Mouse (Mus musculus): ENCODE results near the gene Ube2v1.
A peak's percentile ranks its signal among the peaks of the same experiment; 100 is the strongest.
"Not testable (repeated sequence)": the region's sequence is repeated elsewhere in the genome, so short reads cannot be mapped to it uniquely, and the experiment has no call there.

Gene Ube2v1

DNA sequence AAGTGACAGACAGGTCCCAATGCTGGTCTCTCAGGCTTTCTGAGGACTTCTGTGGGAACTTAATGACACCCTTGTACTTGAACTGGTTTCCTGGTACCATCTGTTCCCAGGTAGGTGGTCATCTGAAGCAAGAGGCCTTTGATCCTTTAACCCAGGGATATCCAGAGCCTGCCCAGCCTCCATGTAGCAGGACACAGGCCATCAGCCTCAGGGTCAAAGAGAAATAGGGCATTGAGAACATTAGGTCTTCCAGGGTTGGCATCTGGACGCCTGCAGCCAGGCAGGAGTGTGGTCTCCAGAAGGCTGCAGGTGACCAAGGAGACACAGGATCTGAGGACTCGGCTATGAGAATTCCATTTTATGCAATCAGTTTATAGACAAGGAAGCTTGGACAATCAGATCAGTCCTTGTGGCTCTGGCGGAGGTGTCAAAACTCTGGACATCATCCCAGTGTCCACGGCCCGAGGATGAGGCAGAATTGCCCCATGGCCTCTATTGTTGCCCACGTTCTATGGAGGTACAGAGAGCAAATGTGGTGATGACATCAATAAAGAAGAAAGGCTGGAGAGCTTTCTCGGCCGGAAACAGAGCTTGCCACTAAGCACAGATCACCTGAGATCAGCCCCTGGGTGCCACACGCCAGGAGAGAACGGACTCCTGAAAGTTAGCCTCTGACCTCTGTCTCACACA, 23.2 kb upstream of the Ube2v1 start:
- no peak for DNase-seq (ENCODE audit: low spot score in 2 of 2)

GRCm38 (mm10) chr2:167652694-167653093, 20.8 kb upstream of the Ube2v1 start:
- no peak for DNase-seq (ENCODE audit: low spot score in 2 of 2)

GRCm38 (mm10) chr2:167651622-167652021, 19.7 kb upstream of the Ube2v1 start:
- DNase-seq (ENCODE audit: low spot score in 2 of 2) = no peak

DNA sequence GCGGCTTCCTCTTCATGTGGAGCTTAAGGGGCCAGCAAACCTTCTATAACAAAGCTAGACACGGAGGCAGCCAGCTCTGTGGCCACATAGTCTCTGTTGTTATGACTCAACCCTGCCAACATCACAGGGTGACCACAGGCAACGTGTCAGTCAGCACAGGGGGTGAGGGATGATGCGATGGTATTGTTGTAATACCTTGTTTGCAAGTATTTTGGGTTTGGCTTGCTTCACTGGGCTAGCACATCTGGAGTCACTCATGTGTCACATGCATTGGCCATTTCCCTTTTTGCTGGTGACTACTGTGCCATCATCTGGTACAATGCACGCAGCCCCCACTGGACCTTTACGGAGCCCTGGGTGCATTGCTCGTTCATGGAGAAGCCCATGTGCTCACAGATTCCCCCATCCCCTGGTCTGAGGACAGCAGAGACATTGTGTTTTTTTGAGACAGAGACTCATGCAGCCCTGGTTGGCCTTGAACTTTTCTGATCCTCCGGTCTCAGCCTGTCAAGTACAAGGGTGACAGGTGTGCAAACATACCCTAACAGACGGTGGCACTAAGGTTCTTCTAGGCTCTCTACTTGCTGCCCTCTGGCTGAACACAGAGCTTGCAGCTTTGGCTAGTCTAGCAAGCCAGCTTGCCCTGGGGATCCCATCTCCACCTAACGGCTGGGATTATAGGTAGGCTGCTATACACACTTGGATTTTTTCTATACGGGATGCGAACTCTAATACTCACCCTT, 17.6 kb upstream of the Ube2v1 start:
- DNase-seq (ENCODE audit: low spot score in 2 of 2) = no peak

GRCm38 (mm10) chr2:167646411-167646810, 14.5 kb upstream of the Ube2v1 start:
- DNase-seq (ENCODE audit: low spot score in 2 of 2) = no peak

DNA sequence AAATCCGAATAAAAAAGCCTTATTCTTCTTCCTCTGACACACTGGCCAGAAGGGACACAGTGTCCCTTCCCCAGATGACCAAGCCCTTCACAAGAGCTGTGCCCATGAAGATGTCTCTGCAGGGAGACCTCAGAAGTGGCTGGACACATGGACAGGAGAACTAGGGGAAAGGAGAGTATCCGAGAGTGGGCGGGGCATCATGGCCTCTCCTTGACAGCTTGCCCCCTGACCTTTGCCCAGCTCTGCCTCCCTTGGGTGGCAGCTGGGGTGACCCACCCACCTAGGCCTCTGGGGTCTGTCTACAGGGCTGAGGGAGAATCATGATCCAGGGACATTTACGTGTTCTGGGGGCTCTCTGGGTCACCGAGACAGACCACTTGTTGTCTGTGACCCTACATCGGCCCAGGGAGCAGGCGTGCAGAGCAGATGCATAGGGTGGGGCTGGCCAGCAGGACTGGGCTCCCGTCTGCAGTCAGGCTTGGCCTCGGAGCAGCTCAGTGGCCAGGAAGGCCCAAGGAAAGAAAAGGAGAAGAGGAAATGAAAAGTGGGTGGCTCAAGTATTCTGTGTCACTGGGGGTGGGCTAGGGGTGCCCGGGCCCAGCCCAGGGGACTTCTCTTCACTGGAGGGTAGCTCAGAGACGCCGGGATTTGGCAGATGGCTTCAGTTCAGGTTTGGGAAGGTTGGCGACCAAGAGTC, 11.6 kb upstream of the Ube2v1 start:
- not testable (repeated sequence) for DNase-seq (ENCODE audit: low spot score in 2 of 2)

DNA sequence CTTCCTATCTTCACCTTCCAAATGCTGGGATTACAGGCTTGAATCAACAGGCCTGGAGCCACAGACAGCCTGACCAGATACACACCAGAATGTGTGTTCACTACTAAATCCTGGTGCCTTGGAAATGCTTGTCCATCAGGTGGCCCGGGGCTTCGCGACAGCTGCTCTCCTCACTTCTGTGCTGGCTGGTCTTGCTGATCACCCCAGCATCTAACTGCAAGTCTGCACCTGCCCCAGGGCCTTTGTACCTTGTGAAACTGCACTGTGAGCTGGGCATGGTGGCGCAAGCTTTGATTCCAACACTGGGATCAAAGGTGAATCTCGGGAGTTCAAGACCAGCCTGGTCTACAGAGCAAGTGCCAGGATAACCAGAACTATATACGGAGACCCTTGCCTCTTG, 10.3 kb upstream of the Ube2v1 start:
- DNase-seq (ENCODE audit: low spot score in 2 of 2) = no peak

GRCm38 (mm10) chr2:167641337-167641736, 9.4 kb upstream of the Ube2v1 start:
- DNase-seq (ENCODE audit: low spot score in 2 of 2) = no peak

- DNase-seq (ENCODE audit: low spot score in 2 of 2) = no peak
These were observed 8.4 kb upstream of the Ube2v1 start for GRCm38 (mm10) chr2:167640279-167640678.

DNA sequence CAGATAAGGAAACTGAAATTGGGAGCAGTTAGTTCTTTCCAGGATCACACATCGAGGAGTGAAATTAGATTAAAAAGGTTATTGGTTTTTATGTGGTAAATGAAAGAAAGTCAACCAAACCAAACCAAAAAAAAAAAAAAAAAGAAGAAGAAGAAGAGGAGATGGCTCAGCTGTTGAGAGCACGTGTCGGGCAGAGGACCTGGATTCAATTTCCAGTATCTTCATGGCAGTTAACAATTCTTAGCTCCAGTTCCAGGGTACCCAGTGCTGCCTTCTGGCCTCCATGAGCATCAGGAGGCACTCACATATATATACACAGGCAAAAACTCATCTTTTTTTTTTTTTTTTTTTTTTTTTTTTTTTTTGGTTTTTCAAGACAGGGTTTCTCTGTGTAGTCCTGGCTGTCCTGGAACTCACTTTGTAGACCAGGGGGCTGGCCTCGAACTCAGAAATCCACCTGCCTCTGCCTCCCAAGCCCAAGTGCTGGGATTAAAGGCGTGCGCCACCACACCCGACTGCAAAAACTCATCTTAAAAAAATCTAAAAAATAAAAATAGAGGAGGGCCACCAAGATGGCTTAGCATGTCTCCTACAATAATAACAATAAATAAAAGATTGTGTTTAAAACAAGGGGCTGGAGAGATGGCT, 3.1 kb upstream of the Ube2v1 start:
- DNase-seq (ENCODE audit: low spot score in 2 of 2) = no peak

DNA sequence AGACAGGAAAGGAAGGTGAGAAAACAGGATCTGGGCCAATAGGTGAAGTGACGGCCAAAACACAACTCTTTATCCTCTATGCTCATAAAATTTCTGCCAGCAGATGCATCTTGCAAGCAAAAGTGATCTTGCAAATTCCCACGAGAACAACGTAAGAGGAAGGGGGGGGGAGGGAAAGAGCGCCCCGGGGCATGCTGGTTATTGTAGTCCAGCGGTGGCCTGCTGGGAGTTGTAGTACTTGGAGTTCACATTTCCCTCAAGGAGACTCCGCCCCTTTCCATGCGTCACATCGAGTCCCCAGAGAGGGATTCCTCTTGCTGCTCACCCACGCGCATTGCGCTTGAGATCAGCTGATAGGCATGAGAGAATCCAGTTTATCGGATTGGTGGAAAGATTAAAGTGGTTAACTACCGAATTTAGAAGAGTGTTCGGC, 2.5 kb upstream of the Ube2v1 start:
- DNase-seq (ENCODE audit: low spot score in 2 of 2) = peak; percentile 89 to 94

DNA sequence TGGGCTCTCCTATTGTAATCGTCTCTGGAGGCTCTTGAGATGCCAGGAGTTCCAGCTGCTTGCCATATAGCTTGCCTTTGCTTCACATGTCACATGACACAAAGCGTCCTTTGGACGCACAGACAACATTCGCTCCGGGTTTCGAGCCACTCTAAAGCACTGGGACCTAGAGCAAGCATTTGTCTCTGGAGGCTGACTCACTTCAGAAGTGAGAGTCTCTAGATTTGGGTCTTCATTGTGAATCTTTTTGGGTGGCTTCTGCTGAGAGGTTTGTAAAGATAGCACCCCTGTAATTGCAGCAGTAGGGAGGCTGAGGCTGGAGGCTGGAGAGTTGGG, 1.6 kb upstream of the Ube2v1 start:
- DNase-seq (ENCODE audit: low spot score in 2 of 2) = no peak

DNA sequence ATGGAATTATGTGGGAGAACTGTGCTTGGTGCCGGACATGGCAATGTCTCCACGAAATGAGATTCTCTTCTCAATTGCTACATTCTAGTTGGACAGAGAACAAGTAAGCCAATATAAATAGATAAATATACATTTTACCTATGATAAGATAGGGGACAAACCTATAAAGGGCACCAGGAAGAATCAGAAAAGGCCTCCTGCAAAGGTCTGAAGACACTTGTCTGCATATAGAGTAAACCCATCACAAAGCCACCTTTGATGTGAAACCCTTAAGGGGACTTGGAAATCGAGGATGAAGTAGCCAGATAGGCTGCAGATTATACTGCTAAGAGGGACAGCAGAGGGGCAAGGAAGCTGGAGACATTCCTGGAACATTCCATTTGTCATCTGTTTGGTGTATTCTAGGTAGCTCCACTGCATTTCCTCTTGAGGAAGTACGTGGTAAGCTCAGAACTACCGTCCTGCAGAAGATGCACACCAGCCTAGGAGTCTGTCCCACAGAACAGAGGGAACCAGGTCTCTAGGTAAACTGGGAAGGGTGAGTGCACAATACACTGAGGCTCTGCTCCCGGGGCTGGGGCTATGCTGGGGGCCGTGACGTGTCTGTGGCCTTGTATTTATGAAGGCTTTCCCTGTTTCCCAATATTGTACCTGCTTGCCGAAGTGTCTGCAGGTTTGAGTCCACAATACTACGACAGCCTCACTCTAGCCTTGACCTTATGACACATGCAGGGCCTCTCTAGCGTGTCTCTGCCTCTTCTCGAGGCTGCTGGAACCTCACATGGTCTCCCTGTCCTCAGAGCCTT, 1.0 kb upstream of the Ube2v1 start:
- DNase-seq (ENCODE audit: low spot score in 2 of 2) = no peak

- DNase-seq (ENCODE audit: low spot score in 2 of 2) = peak in 1 of 2 experiments; percentile 30
These were observed 709 bp downstream of the Ube2v1 start for GRCm38 (mm10) chr2:167631181-167631590.

DNA sequence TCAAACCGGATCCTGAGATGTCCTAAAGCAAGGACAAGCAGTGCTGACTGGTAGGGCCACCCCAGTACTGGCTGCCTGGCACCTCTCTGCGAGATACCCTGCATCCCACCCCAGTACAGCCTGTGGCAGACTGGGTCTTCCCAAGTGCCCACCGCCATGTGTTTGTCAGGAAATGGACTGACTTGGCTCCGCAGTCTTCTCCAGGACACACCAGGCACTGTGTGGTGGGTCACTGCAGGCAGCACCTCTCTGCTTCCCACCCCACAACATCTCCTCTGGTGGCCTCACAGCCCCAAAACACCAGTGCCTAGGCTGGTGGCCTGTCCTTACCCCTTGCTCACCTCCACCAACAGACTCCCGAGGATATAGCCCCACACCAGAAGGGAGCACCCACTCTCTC, 1.5 kb downstream of the Ube2v1 start:
- no peak for DNase-seq (ENCODE audit: low spot score in 2 of 2)

DNA sequence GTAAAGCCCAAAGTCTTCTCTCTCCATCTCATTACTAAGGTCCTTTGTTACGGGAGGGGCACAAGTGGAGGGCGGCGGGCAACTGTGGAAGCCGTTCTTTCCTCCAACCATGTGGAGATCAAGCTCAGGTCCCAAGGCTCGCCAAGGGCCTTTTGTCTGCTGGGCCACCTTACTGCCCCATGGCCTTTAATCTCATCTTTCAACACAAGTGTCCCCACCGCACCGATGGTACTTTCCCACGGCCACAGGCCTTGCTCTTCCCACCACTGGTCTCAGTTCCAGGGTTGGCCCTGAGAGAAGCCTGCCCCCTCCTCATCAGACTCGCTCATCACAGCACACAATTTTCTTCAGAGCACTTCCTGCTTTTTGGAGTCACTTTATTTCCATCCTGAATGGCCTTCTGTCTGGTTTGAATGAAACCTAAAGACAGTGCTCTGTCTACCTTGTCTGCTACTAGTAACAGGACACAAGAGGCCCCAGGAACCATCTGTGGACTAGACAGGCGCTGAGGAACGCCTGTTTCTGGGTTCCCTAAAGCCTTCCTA, 2.2 kb downstream of the Ube2v1 start:
- no peak for DNase-seq (ENCODE audit: low spot score in 2 of 2)

- no peak for DNase-seq (ENCODE audit: low spot score in 2 of 2)
These were observed 3.0 kb downstream of the Ube2v1 start for GRCm38 (mm10) chr2:167628872-167629271.

DNA sequence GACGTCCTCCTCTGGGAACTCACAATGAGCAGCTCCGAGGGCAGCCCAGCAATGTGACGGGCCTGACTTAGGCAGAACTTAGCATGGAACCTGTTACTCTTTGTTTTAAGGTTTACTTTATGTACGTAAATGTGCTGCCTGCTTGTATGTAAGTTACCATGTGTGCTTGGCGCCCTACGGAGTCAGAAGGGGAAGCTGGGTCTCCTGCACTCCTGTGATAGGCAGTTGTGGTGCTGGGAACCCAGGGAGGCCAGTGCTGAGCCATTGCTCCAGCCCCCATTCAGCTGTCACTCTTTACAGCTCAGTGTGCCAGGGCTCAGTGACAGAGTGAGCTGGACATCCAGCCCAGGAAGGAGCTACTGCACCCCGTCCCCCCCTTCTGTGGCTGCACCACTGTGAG, 4.9 kb downstream of the Ube2v1 start:
- DNase-seq (ENCODE audit: low spot score in 2 of 2) = no peak

DNA sequence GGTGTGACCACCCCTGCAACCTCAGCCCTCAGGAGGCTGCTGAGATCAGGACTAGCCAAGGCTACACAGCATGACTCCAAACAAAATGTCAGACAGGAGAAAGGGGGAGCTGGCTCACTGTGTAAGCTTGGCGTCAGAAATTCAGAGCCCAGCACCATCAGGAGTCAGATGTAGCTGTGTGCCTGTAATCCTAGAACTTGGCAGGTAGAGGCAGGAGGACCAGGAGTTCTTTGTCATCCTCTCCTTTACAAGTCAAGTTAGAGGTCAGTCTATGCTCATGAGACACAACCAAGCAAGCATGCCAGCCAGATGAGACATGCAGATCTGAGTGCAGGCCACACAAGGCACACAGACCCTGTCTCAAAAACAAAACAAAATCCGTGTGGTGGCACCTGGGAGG, 6.2 kb downstream of the Ube2v1 start:
- no peak for DNase-seq (ENCODE audit: low spot score in 2 of 2)

DNA sequence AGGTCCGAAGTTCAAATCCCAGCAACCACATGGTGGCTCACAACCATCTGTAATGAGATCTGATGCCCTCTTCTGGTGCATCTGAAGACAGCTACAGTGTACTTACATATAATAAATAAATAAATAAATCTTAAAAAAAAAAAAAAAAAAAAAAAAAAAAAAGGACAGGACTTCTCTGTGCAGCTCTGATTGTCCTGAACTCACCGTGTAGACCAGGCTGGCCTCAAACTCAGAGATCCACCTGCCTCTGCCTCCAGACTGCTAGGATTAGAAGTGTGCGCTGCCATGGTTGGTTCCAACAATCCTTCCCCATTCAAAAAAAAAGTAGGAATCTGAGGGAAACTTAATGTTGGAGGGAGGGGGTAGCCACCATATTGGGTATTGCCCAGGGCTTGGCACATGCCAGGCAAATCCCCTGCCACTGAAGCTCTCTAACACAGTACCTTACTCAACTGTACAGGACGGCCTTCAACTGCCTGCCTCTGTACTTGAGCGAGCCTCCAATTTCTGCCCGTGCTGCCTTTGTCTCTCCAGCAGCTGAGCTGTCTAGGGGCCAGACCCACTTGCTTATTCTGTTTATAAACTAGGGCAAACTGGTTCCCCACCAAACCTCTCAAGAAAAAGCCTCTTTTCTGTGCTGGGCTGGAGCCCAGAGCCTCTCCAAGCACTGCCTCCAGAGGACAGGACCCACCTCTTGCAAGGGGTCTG, 7.4 kb downstream of the Ube2v1 start:
- no peak for DNase-seq (ENCODE audit: low spot score in 2 of 2)

- DNase-seq (ENCODE audit: low spot score in 2 of 2) = no peak
These were observed 8.9 kb downstream of the Ube2v1 start for GRCm38 (mm10) chr2:167622965-167623364.
